Mouse (Mus musculus) bone marrow, adult 2 months (tissue): ENCODE data around the gene Snx30.

Experiments used
- CTCF ChIP-seq: fragments of 200-500 bp; IDR thresholded peaks from 2 replicates; pipeline ENCODE4 v1.5.1; 2011; ENCODE audit warnings: low read length, control low read depth; ENCODE audit not compliant: control insufficient read depth, insufficient read depth
- POLR2A ChIP-seq: fragments of 200-500 bp; IDR thresholded peaks from 2 replicates; pipeline ENCODE4 v1.6.1; 2011; ENCODE audit warnings: low read depth, mild to moderate bottlenecking, control low read depth, low read length, borderline replicate concordance; ENCODE audit not compliant: control insufficient read depth

GRCm38 (mm10) chr4:59825634-59826033 is 20.0 kb downstream of the Snx30 start:
- TF ChIP-seq CTCF (no peak), POLR2A (no peak)
